8 mouse cellular contexts compared by ENCODE assay signal in the genomic region with DNA sequence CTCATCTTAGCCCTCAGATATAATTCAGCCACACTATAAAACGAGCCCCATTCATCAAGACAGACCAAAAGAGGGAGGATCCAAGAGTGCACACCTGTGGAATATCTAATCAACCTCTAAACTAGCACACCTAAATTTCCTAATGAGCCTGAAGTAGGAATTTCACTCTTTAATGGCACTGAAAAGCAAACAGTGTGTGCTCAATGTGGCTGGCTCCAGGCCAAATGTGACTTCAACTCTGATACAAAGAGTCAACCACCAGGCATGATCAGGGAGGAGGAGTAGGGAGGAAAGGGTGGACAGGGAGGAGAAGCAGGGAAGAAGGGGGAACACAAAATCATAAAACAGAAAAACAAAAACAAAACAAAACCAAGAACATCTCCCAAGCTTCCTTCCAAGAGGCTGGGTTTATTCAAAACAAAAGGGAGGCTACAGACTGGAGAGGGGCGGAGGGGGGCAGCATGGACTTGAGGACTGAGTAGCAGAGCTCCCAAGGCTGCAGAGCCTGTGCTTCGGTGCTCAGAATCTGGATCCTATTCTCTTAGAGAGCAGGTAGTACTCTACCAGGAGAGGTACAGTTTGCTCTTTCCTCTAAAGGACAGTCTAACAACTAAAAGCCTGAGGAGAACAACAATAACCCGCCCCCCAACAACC.
DNase-seq lines count a peak whose midpoint lies in the region; ATAC-seq and TF ChIP-seq lines count a peak whose summit lies in the region.

No protein-coding gene starts in this region.

- H3K27ac ChIP-seq in forebrain, embryonic 12.5 days, result peak overlapping the region; percentile 84
- H3K27ac ChIP-seq in liver, postnatal 0 days (ENCODE audit: low read depth), result no peak overlapping the region

- TF ChIP-seq EP300 in liver, postnatal 0 days (IDR thresholded peaks at IDR 0.05; ENCODE audit: low read depth), result no peak

- H3K4me2 ChIP-seq in forebrain, embryonic 12.5 days, result no peak overlapping the region
- no peak overlapping the region for H3K4me2 ChIP-seq in liver, postnatal 0 days (ENCODE audit: low read depth, low read length)

- H3K27me3 ChIP-seq in forebrain, embryonic 12.5 days, result no peaks in the 10 kb centered on the region
- H3K27me3 ChIP-seq in liver, postnatal 0 days (ENCODE audit: insufficient read depth, low read length), result no peaks in the 10 kb centered on the region

- H3K9ac ChIP-seq in forebrain, embryonic 12.5 days, result no peak overlapping the region
- no peak overlapping the region for H3K9ac ChIP-seq in liver, postnatal 0 days (replicated peaks)

- WGBS in forebrain, embryonic 12.5 days, result 29% methylated on average over 4 of the region's 4 CpGs
- 82% methylated on average over 4 of the region's 4 CpGs for WGBS in liver, postnatal 0 days (ENCODE audit: insufficient replicate concordance)

- H3K4me1 ChIP-seq in forebrain, embryonic 12.5 days, result peaks cover 60% of the 10 kb centered on the region
- H3K4me1 ChIP-seq in liver, postnatal 0 days (ENCODE audit: insufficient read depth), result peaks cover 10% of the 10 kb centered on the region; the same call in 1 of the 2 replicates

- no peaks in the 10 kb centered on the region for H3K36me3 ChIP-seq in forebrain, embryonic 12.5 days (replicated peaks)
- H3K36me3 ChIP-seq in liver, postnatal 0 days (replicated peaks; ENCODE audit: insufficient read depth, low read length), result no peaks in the 10 kb centered on the region

- no peaks in the 10 kb centered on the region for H3K9me3 ChIP-seq in forebrain, embryonic 12.5 days
- H3K9me3 ChIP-seq in liver, postnatal 0 days (ENCODE audit: low read length), result no peaks in the 10 kb centered on the region

- intact Hi-C loops in gastrocnemius, postnatal 14 days (cut with DNase I; ENCODE audit: low total_unique reads), result no loop called here

- peak; percentile 28 for DNase-seq in gastrocnemius, adult 18-20 months (ENCODE audit: low spot score)
- DNase-seq in gastrocnemius, postnatal 14 days, result no peak
- peak; percentile 12 for DNase-seq in 416B (ENCODE audit: low read depth)
- DNase-seq in liver, postnatal 0 days, result peak; percentile 72
- DNase-seq in T-cell, adult 2 months (ENCODE audit: low spot score), result no peak
- DNase-seq in left cerebral cortex, adult 18-20 months (ENCODE audit: low spot score in 2 of 2), result no peak

- peak; percentile 75; the same call in 1 of the 2 replicates for ATAC-seq in forebrain, embryonic 12.5 days (ENCODE audit: low FRiP score)
- ATAC-seq in liver, postnatal 0 days, result peak; percentile 71
- no peak for ATAC-seq in CD4-positive, CD25-positive, alpha-beta regulatory T cell, adult 4 months

- no peak for TF ChIP-seq CTCF in liver, postnatal 0 days (IDR thresholded peaks at IDR 0.05; ENCODE audit: low read depth)

- no peak overlapping the region for H3K4me3 ChIP-seq in forebrain, embryonic 12.5 days (replicated peaks)
- H3K4me3 ChIP-seq in liver, postnatal 0 days (ENCODE audit: low read depth, low read length), result no peak overlapping the region

Comparison
In these comparisons a context has a peak if more than half of its experiments do, and no peak if none do; other contexts are left out.
1. DNase-seq: peak in gastrocnemius, adult 18-20 months (single experiment), 416B (single experiment) and liver, postnatal 0 days (single experiment); none in gastrocnemius, postnatal 14 days (single experiment), T-cell, adult 2 months (single experiment) and left cerebral cortex, adult 18-20 months (0 of 2).